Mouse (Mus musculus) forebrain, postnatal 0 days (tissue): ENCODE results near the gene Ubald2. TPM values are rescaled to one million over a fixed set of nuclear protein-coding genes. Genes with fewer than 3 reads are reported as not detected.

Source experiments
- ATAC-seq: fragments of 200-750 bp; cut with Nextera tagmentation; 2 replicates; pipeline ENCODE4 v1.8.0; 2017; ENCODE audit warnings: mild to moderate bottlenecking, moderate library complexity
- DNase-seq: peaks from one replicate; pipeline ENCODE4 v3.0.0-alpha.2; 2015
- H3K27ac ChIP-seq: fragments of 300-500 bp; sonication (generic); 2 replicates; pipeline ENCODE4 v1.5.1; 2014; ENCODE audit warnings: low read depth, mild to moderate bottlenecking, antibody characterized with exemption, low read length, moderate library complexity, mixed read lengths
- H3K27me3 ChIP-seq: fragments of 300-500 bp; sonication (generic); 2 replicates; pipeline ENCODE4 v1.6.1; 2014; ENCODE audit warnings: mild to moderate bottlenecking, low read length, mixed read lengths; ENCODE audit not compliant: insufficient read depth
- H3K36me3 ChIP-seq: fragments of 300-500 bp; sonication (generic); 2 replicates; pipeline ENCODE4 v1.6.1; 2014; ENCODE audit warnings: mild to moderate bottlenecking, moderate library complexity; ENCODE audit not compliant: insufficient read depth
- H3K4me1 ChIP-seq: fragments of 300-500 bp; sonication (generic); 2 replicates; pipeline ENCODE4 v1.6.1; 2014; ENCODE audit warnings: antibody characterized with exemption; ENCODE audit not compliant: insufficient read depth
- H3K4me2 ChIP-seq: fragments of 300-500 bp; sonication (generic); 2 replicates; pipeline ENCODE4 v1.6.1; 2014; ENCODE audit warnings: low read depth, mild to moderate bottlenecking, moderate library complexity
- H3K4me3 ChIP-seq: fragments of 300-500 bp; sonication (generic); 2 replicates; pipeline ENCODE4 v1.5.1; 2014; ENCODE audit warnings: low read depth, low read length, mixed read lengths
- H3K9ac ChIP-seq: fragments of 300-500 bp; sonication (generic); 2 replicates; pipeline ENCODE4 v1.6.1; 2014; ENCODE audit warnings: mild to moderate bottlenecking
- H3K9me3 ChIP-seq: fragments of 300-500 bp; sonication (generic); 2 replicates; pipeline ENCODE4 v1.6.1; 2016; ENCODE audit warnings: low read length
- CTCF ChIP-seq: sonication (generic); IDR thresholded peaks from 2 replicates; pipeline ENCODE4 v1.5.1; 2016; ENCODE audit warnings: antibody characterized with exemption, control low read depth, low read depth
- WGBS: fragments of 180-500 bp; shearing (Covaris S2); extraction: QIAGEN DNeasy Blood & Tissue Kit; methylation state at CpG from one replicate; pipeline ENCODE4 v1.1.7; 2014; 5-methylcytosine and 5-hydroxymethylcytosine counted together
- polyA plus RNA-seq: library from polyadenylated mRNA; unstranded; fragments of >200 nt; fragmentation: Nextera tagmentation; extraction: Ambion mirVana; gene quantifications from 2 replicates; pipeline ENCODE4 v1.2.1, GENCODE M21; 2015
- total RNA-seq: library from RNA; depleted of rRNA; stranded (reverse); fragments of >200 nt; gene quantifications from 2 replicates; pipeline ENCODE4 v1.2.3, GENCODE M21; 2014

Gene Ubald2
- total and polyA plus RNA-seq, 2 experiments from 2014 or later: 50.6 to 88.0 TPM

DNA sequence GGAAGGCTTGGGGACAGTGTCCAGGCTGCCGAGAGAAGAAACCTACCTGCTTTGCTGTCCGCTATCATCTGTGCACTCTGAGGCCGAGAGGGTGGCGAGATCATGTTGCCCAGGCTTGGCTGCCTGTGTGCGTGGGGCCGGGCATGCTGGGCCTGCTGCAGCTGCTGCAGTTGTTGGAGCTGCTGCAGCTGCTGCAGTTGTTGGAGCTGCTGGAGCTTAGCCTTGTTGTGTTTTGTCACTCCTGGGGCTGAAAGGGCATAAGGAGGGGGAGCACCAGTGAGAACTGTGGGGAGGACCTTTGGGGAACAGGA lies 8.9 kb downstream of the Ubald2 start:
- no peaks in the 10 kb centered on the region for H3K9me3 ChIP-seq
- no peak for TF ChIP-seq CTCF
- peaks cover 7% of the 10 kb centered on the region; the same call in 1 of the 2 replicates for H3K27me3 ChIP-seq
- no peak overlapping the region for H3K27ac ChIP-seq
- 77% methylated on average over 6 of the region's 6 CpGs for WGBS
- peaks cover 8% of the 10 kb centered on the region for H3K36me3 ChIP-seq
- no peak overlapping the region for H3K9ac ChIP-seq
- H3K4me1 ChIP-seq: no peaks in the 10 kb centered on the region
- H3K4me2 ChIP-seq: no peak overlapping the region
- ATAC-seq (no peak), DNase-seq (no peak)
- no peak overlapping the region for H3K4me3 ChIP-seq

DNA sequence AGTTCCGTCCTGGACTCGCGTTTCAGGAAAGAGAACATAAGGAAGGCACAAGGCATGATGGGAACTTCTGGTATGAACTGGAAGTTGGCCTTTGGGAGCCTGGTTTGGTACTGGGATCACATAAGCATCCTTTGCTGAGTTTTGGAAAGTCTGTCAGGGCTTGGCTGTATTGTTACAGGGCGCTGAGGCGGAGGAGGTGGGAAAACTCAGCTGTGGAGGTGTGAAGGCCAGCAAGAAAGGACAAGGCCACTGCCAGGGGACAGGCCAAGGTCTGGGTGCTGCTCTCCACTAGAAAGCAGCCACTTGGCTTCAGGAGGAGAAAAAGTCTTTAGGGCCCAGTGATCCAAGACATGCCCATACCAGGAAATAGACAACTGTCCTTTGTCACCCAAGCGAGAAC lies 9.4 kb downstream of the Ubald2 start:
- no peak overlapping the region for H3K9ac ChIP-seq
- peaks cover 7% of the 10 kb centered on the region; the same call in 1 of the 2 replicates for H3K27me3 ChIP-seq
- H3K36me3 ChIP-seq: peaks cover 8% of the 10 kb centered on the region
- no peak for TF ChIP-seq CTCF
- no peaks in the 10 kb centered on the region for H3K9me3 ChIP-seq
- ATAC-seq (no peak), DNase-seq (no peak)
- H3K4me3 ChIP-seq: no peak overlapping the region
- no peak overlapping the region for H3K4me2 ChIP-seq
- H3K27ac ChIP-seq: no peak overlapping the region
- WGBS: 83% methylated on average over 6 of the region's 6 CpGs
- H3K4me1 ChIP-seq: no peaks in the 10 kb centered on the region

DNA sequence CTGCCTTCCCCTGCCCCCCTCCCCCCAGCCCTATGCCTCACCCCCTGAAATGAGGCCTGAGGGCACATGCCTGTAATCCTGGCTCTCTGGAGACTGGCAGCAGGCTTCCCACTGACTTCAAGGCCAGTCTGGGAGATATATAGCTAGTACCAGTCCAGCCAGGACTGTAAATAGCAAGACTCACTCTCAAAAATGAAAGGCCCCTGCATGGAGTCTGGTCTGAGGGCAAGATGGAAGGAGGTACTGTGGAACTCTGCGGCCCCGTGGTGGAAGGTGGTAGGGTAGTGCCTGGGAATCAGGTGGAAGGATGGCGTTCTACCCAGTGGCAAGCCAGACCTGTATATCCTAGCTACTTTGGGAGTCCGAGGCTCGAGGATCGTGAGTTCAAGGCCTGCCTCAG lies 10.0 kb downstream of the Ubald2 start:
- Histone ChIP-seq H3K9me3 (no peaks in the 10 kb centered on the region), H3K9ac (no peak overlapping the region), H3K36me3 (peaks cover 6% of the 10 kb centered on the region), H3K4me2 (no peak overlapping the region), H3K4me3 (no peak overlapping the region), H3K27ac (no peak overlapping the region), H3K4me1 (no peaks in the 10 kb centered on the region), H3K27me3 (peaks cover 7% of the 10 kb centered on the region; the same call in 1 of the 2 replicates)
- no peak for TF ChIP-seq CTCF
- ATAC-seq (no peak), DNase-seq (no peak)
- WGBS: 84% methylated on average over 6 of the region's 6 CpGs

DNA sequence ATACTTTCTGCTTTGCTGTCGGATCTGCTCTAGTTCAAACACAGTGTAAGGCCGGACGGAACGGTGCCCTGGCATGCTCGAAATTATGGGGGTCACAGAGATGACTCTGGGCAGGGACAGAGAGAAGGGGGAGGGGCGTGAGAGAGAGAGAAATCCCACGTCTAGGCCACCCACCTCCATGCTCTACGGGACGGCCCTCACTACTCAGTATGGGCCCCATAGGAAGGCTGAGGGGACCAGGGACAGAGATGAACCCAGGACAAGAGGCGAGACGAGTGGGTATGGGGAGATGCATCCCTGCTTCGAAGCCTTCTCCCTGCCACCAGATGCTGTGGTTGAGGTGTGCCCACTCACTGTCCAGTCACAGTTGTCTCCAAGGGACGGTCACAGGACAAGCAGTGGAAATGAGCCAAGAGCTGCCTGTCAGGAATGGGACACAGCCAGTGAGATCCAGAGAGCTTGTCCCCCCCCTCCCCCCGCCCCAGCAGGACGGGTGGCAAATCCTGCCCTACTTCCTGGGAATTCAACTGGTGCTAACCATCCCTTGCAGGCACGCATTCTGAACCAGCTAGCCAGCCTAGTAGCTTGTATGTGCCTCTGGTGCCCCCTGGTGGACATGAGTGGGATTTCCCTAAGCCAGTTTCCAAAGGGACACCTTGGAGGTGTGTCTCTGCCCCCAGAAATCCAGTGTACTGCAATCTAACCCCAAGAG lies 11.9 kb downstream of the Ubald2 start:
- no peak overlapping the region for H3K4me3 ChIP-seq
- no peaks in the 10 kb centered on the region for H3K4me1 ChIP-seq
- peak; percentile 99 for TF ChIP-seq CTCF
- H3K27me3 ChIP-seq: peaks cover 7% of the 10 kb centered on the region; the same call in 1 of the 2 replicates
- ATAC-seq: peak; percentile 78
- peak; percentile 93 for DNase-seq
- no peak overlapping the region for H3K4me2 ChIP-seq
- no peaks in the 10 kb centered on the region; the same call in 1 of the 2 replicates for H3K36me3 ChIP-seq
- WGBS: 40% methylated on average over 16 of the region's 16 CpGs
- peaks cover 7% of the 10 kb centered on the region; the same call in 1 of the 2 replicates for H3K9me3 ChIP-seq
- H3K27ac ChIP-seq: no peak overlapping the region
- H3K9ac ChIP-seq: no peak overlapping the region

DNA sequence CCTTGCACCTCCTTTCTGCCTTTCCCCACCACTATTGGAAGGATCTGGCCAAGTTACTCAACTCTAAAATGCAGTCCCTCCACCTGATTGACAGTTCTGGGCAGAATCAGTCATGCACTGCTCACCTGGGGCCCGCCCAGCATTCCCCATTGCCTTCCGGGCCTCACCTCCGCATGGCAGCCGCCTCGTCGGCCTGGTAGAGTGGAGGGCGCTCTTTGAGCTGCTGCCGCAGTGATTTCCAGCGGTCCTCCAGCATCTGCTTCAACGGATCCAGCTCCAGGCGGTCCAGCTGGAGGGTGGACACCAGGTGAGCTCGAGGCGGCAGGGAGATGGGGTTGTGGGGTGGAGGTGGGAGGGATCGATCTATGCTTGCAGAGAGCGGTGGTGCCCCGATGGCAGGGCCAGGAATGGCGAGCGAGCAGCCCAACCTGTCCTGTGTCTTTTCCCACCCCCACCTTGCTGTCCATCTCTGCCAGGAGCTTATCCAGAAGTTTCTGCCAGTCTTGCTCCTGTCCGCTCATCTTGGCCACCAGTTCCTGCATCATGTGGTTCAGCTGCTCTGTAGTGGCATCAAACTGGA lies 12.5 kb downstream of the Ubald2 start:
- TF ChIP-seq CTCF: no peak
- no peak for ATAC-seq
- Histone ChIP-seq H3K4me2 (no peak overlapping the region), H3K36me3 (no peaks in the 10 kb centered on the region; the same call in 1 of the 2 replicates), H3K4me1 (no peaks in the 10 kb centered on the region), H3K9ac (no peak overlapping the region), H3K4me3 (no peak overlapping the region), H3K9me3 (peaks cover 10% of the 10 kb centered on the region; the same call in 1 of the 2 replicates), H3K27ac (no peak overlapping the region), H3K27me3 (peaks cover 7% of the 10 kb centered on the region; the same call in 1 of the 2 replicates)
- no peak for DNase-seq
- 14% methylated on average over 14 of the region's 19 CpGs for WGBS

DNA sequence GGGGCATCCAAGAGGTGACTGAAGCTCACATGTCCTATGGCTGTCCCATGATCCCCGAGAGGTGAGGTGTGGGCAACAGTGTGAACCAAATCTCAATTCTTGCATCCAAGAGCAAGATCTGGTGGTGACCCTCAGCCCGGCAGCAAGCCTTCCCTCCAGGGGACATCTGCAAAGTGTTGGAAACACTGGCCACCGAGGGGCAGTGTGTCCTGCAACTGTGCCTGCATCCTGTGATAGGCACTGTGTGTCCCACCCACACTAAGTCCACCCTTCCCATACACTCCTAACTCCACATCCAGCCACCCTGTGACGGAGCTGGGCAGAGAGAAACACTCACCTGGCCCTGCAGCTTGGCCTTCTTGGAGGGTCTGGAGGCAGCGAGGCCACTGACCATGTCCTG lies 13.9 kb downstream of the Ubald2 start:
- Histone ChIP-seq H3K9ac (no peak overlapping the region), H3K36me3 (no peaks in the 10 kb centered on the region), H3K4me3 (no peak overlapping the region), H3K27me3 (peaks cover 7% of the 10 kb centered on the region; the same call in 1 of the 2 replicates), H3K4me2 (no peak overlapping the region), H3K4me1 (no peaks in the 10 kb centered on the region), H3K9me3 (peaks cover 10% of the 10 kb centered on the region; the same call in 1 of the 2 replicates), H3K27ac (no peak overlapping the region)
- no peak for TF ChIP-seq CTCF
- DNase-seq (no peak), ATAC-seq (no peak)
- WGBS: 72% methylated on average over 5 of the region's 5 CpGs

DNA sequence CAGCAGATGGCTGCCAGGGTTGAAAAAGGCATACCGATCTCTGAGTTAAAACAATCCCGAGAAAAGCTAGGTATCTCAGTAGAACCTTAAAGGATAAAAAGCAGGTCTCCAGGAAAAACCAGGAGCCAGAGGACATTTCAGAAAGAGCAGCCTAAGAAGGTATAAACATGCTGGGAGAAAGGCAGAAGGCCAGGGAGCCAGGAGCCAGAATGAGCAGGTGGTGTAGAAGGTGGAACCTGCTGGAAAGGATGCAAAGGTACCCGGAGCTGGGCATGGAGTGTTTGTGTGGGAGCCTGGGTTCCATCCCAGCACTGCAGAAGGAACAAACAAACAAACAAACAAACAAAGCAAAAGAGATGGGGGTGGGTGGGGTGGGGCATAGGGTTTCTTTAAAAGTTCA lies 15.4 kb downstream of the Ubald2 start:
- ATAC-seq: no peak
- H3K4me3 ChIP-seq: no peak overlapping the region
- H3K4me1 ChIP-seq: no peaks in the 10 kb centered on the region
- peaks cover 10% of the 10 kb centered on the region; the same call in 1 of the 2 replicates for H3K9me3 ChIP-seq
- H3K27ac ChIP-seq: no peak overlapping the region
- WGBS: 91% methylated on average over 3 of the region's 3 CpGs
- peaks cover 7% of the 10 kb centered on the region; the same call in 1 of the 2 replicates for H3K27me3 ChIP-seq
- no peaks in the 10 kb centered on the region for H3K36me3 ChIP-seq
- H3K9ac ChIP-seq: no peak overlapping the region
- H3K4me2 ChIP-seq: no peak overlapping the region
- no peak for TF ChIP-seq CTCF
- DNase-seq: no peak
